Mouse (Mus musculus) kidney, embryonic 16.5 days (tissue): Measurements from ENCODE around the gene Boc. TPM values are rescaled to one million over a fixed set of nuclear protein-coding genes. Genes with fewer than 3 reads are reported as not detected.

Experiments
- ATAC-seq: fragments of 200-750 bp; cut with Nextera tagmentation; 2 replicates; pipeline ENCODE4 v1.8.0; 2017; ENCODE audit warnings: moderate TSS enrichment; ENCODE audit not compliant: low FRiP score, low TSS enrichment
- H3K27ac ChIP-seq: fragments of 300-500 bp; sonication (generic); 2 replicates; pipeline ENCODE4 v1.5.1; 2014; ENCODE audit warnings: low read length
- H3K27me3 ChIP-seq: fragments of 300-500 bp; sonication (generic); 2 replicates; pipeline ENCODE4 v1.6.1; 2014; ENCODE audit warnings: low read length, control low read depth, mixed read lengths; ENCODE audit not compliant: insufficient read depth
- H3K36me3 ChIP-seq: fragments of 300-500 bp; sonication (generic); 2 replicates; pipeline ENCODE4 v1.6.1; 2014; ENCODE audit warnings: low read length, control low read depth, mixed read lengths; ENCODE audit not compliant: insufficient read depth
- H3K4me1 ChIP-seq: fragments of 300-500 bp; sonication (generic); 2 replicates; pipeline ENCODE4 v1.6.1; 2014; ENCODE audit warnings: low read length, control low read depth, mixed read lengths; ENCODE audit not compliant: insufficient read depth
- H3K4me2 ChIP-seq: fragments of 300-500 bp; sonication (generic); replicated peaks from 2 replicates; pipeline ENCODE4 v1.6.1; 2014; ENCODE audit warnings: low read depth, low read length
- H3K4me3 ChIP-seq: fragments of 300-500 bp; sonication (generic); 2 replicates; pipeline ENCODE4 v1.5.1; 2014; ENCODE audit warnings: mild to moderate bottlenecking, low read length
- H3K9ac ChIP-seq: fragments of 300-500 bp; sonication (generic); replicated peaks from 2 replicates; pipeline ENCODE4 v1.6.1; 2014; ENCODE audit warnings: low read length
- H3K9me3 ChIP-seq: fragments of 300-500 bp; sonication (generic); 2 replicates; pipeline ENCODE4 v1.6.1; 2016; ENCODE audit warnings: low read length, control low read depth
- WGBS: fragments of 180-500 bp; shearing (Covaris S2); extraction: QIAGEN DNeasy Blood & Tissue Kit; methylation state at CpG from one replicate; pipeline ENCODE4 v1.1.7; 2014; 5-methylcytosine and 5-hydroxymethylcytosine counted together
- polyA plus RNA-seq: library from polyadenylated mRNA; unstranded; fragments of >200 nt; fragmentation: Nextera tagmentation; extraction: Ambion mirVana; gene quantifications from 2 replicates; pipeline ENCODE4 v1.2.1, GENCODE M21; 2015

Gene Boc
- polyA plus RNA-seq, result 23.2 and 24.0 TPM in 2 replicates

DNA sequence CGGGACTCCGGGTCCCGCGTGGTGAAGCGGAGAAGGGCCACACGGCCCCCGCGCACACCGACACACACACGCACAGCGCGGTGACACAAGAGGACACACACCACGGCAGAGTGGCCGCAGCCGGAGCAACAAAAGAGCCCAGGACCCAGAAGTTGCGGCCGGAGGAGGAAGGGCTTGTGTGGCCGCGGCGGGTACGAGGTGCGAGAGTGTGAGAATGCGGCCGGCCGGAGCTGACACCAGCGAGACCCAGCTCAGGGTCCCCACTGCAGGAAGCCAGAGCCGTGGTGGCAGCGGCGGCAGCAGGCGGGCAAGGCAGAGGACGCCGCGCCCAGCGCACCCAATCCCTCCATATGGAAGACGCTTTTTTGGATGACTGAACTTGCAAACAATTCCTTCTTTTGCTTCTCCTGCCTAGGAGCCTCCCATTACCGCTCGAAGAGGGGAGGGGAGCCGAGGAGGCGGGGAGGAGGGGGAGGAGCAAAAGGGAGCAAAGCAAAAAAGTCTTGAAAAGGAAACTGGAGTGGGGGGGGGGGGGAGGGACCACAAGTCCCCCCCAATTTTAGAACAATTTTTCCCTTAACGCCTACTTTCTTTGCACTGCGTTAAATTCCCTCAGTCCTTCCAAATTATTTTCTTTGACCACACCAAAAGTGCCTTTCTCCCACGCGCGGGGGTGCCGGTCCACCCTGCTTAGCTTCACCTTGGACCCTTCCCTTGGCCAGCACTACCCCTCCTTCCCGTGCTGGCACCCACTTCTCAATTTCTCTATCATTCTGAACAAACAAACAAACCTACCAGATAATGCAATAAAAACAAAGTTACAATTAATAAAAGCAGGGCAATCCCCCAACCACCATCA, at the start of gene Boc:
Boc (minus strand) TSS at position 427 of the 859 bp plus-strand sequence.
- ATAC-seq, result peak; percentile 79
- Histone ChIP-seq H3K27ac (peak within 1 kb of the TSS; percentile 91), H3K9ac (peak within 1 kb of the TSS; percentile 96), H3K27me3 (no peaks in the 10 kb centered on the region), H3K4me2 (peak within 1 kb of the TSS; percentile 79), H3K36me3 (no peaks in the 10 kb centered on the region), H3K4me1 (peaks cover 34% of the 10 kb centered on the region), H3K4me3 (peak within 1 kb of the TSS; percentile 87), H3K9me3 (no peaks in the 10 kb centered on the region)
- WGBS, result under 1% methylated on average over 44 of the region's 46 CpGs

GRCm38 (mm10) chr16:44606643-44607042, 47.9 kb upstream of the Boc start:
- Histone ChIP-seq H3K27me3 (no peaks in the 10 kb centered on the region), H3K36me3 (no peaks in the 10 kb centered on the region), H3K9me3 (peaks cover 2% of the 10 kb centered on the region; the same call in 1 of the 2 replicates), H3K27ac (no peak overlapping the region), H3K9ac (no peak overlapping the region), H3K4me1 (peaks cover 8% of the 10 kb centered on the region; the same call in 1 of the 2 replicates), H3K4me3 (no peak overlapping the region), H3K4me2 (no peak overlapping the region)
- ATAC-seq, result no peak
- WGBS, result 89% methylated on average over 1 of the region's 1 CpGs

DNA sequence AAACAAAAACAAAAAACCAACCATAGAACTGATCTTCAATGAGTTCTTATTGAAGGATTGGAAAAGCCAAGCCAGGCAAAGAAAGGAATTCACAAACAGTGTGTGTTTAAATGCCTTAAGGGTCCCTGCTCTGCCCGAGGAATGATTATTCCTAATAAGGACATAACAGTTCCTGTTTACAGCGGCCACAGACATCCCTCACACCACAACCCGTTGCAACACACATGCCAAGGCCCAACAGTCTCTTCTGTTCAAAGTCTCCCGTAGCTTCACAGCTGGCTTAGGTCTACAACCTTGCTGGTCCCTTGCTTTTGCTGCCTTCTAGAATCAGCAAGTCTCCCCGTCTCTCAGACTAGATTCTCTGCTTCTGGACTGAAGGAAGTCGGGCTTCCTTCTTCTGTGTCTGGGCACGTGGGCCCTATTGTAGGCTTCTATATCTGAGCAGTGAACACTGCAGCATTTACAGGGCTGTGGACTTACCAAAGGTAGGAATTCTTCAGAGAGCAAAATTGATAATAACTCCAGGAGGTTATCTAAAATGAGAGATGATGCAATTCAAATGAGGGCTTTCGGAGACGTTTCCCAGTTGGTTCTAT, 45.4 kb upstream of the Boc start:
- Histone ChIP-seq H3K9ac (no peak overlapping the region), H3K4me2 (no peak overlapping the region), H3K27ac (no peak overlapping the region), H3K36me3 (no peaks in the 10 kb centered on the region), H3K27me3 (no peaks in the 10 kb centered on the region), H3K4me3 (no peak overlapping the region), H3K4me1 (peaks cover 8% of the 10 kb centered on the region; the same call in 1 of the 2 replicates), H3K9me3 (peaks cover 2% of the 10 kb centered on the region; the same call in 1 of the 2 replicates)
- 67% methylated on average over 9 of the region's 9 CpGs for WGBS
- no peak for ATAC-seq

- Histone ChIP-seq H3K27me3 (no peaks in the 10 kb centered on the region), H3K36me3 (no peaks in the 10 kb centered on the region), H3K4me3 (no peak overlapping the region), H3K4me1 (peaks cover 8% of the 10 kb centered on the region; the same call in 1 of the 2 replicates), H3K9ac (no peak overlapping the region), H3K27ac (no peak overlapping the region), H3K4me2 (no peak overlapping the region), H3K9me3 (no peaks in the 10 kb centered on the region)
- 30% methylated on average over 8 of the region's 8 CpGs for WGBS
- ATAC-seq, result no peak
Measured at GRCm38 (mm10) chr16:44601999-44602794, 43.5 kb upstream of the Boc start.

DNA sequence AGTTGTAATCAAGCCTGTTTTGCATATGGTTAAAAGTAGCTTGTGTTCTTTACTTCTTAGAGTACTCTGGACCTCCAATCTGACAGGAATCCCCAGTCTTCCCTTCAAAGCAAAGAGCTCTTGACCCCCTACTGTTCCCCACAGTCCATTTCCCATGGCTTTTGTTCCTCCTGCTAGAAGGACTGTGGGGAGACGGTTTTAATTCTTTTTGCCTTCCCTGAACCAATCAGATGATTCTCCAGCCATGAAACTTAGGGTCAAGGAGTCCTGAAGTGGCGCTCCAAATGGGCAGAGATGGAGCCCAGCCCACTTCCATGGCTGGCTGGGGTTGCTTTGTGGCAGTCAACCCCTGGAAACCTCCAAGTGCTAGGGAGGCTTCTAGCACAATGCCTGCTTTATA, 42.5 kb upstream of the Boc start:
- Histone ChIP-seq H3K9ac (no peak overlapping the region), H3K9me3 (no peaks in the 10 kb centered on the region), H3K36me3 (no peaks in the 10 kb centered on the region), H3K4me2 (no peak overlapping the region), H3K4me3 (no peak overlapping the region), H3K27ac (no peak overlapping the region), H3K27me3 (no peaks in the 10 kb centered on the region), H3K4me1 (peaks cover 8% of the 10 kb centered on the region; the same call in 1 of the 2 replicates)
- ATAC-seq, result no peak
- 37% methylated on average over 2 of the region's 2 CpGs for WGBS

DNA sequence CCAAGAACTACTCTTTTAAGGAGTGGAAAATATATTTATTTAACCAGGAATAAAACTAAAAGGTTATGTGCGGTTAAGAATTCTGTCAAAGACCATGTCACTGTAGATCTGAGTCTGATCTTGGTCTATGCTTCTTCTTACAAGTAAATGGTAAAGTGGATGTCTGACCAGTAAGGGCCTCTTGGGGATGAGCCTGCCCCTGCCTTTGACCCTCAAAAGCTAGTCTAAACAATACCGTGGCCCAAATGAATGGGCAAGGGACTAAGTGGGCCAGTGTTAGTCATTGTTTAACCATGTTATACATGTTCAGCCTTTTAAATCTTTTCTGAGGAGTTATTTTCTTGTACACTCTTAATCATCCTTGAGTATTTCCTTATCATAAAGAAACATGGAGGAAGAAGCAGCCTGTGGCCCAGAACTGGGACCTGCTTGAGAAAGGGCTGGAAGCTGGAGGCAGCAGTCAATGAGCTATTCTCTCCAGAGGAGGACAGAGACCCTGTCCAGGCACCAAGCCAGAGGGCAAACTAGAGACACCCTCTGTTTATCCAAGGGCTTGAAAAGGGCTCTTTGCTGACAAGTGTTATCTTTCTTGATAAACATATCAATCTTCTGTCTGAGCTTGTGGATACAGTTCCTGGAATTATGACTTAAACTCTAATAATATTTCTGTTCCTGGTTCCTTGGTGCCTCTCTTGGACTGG, 38.6 kb upstream of the Boc start:
- 78% methylated on average over 2 of the region's 2 CpGs for WGBS
- H3K4me2 ChIP-seq, result no peak overlapping the region
- H3K9ac ChIP-seq, result no peak overlapping the region
- H3K27ac ChIP-seq, result no peak overlapping the region
- ATAC-seq, result no peak
- no peaks in the 10 kb centered on the region for H3K36me3 ChIP-seq
- peaks cover 5% of the 10 kb centered on the region; the same call in 1 of the 2 replicates for H3K4me1 ChIP-seq
- no peaks in the 10 kb centered on the region for H3K27me3 ChIP-seq
- H3K9me3 ChIP-seq, result no peaks in the 10 kb centered on the region
- no peak overlapping the region for H3K4me3 ChIP-seq

GRCm38 (mm10) chr16:44589506-44589905, 30.8 kb upstream of the Boc start:
- Histone ChIP-seq H3K4me2 (no peak overlapping the region), H3K4me3 (no peak overlapping the region), H3K36me3 (no peaks in the 10 kb centered on the region), H3K27me3 (no peaks in the 10 kb centered on the region), H3K4me1 (no peaks in the 10 kb centered on the region), H3K27ac (no peak overlapping the region), H3K9me3 (no peaks in the 10 kb centered on the region), H3K9ac (no peak overlapping the region)
- ATAC-seq, result no peak
- WGBS, result 75% methylated on average over 1 of the region's 1 CpGs

DNA sequence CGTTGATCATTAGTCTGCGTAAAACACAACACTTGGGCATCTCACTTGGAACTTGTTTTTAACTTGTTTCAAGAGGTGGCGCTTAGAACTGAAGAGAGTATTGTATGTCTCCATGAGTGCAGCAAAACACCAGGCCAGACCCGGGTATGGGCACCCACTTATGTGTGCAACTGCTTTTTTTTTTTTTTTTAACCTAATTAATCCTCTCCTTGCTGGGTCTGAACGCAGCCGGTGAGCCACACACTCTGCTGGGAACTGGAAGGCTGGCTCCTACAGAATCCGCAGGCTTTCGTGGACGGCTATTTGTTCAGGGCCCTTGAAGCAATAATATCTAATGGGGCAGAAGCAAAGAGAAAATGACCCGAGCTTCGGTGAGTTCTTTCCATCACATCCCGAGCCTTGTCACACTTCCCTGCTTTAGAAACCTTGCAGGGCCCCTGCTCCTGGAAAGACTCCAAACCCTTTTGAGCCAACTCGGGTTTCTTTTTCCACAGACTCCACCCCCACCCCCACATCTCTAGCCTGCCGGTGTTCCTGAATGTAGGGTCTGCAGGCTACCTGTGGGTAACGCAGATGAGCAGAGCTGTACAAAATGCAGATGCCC, 20.8 kb upstream of the Boc start:
- H3K9me3 ChIP-seq, result no peaks in the 10 kb centered on the region
- no peak overlapping the region for H3K4me3 ChIP-seq
- ATAC-seq, result peak; percentile 83
- WGBS, result 13% methylated on average over 15 of the region's 15 CpGs
- peak overlapping the region; percentile 74 for H3K27ac ChIP-seq
- H3K36me3 ChIP-seq, result no peaks in the 10 kb centered on the region
- H3K9ac ChIP-seq, result no peak overlapping the region; the same call in 1 of the 2 replicates
- peak overlapping the region; percentile 25 for H3K4me2 ChIP-seq
- peaks cover 11% of the 10 kb centered on the region; the same call in 1 of the 2 replicates for H3K4me1 ChIP-seq
- no peaks in the 10 kb centered on the region for H3K27me3 ChIP-seq

GRCm38 (mm10) chr16:44578551-44578950, 19.9 kb upstream of the Boc start:
- H3K27ac ChIP-seq, result peak overlapping the region; percentile 2; the same call in 1 of the 2 replicates
- WGBS, result 76% methylated on average over 1 of the region's 1 CpGs
- ATAC-seq, result no peak

More at GRCm38 (mm10) chr16:44578551-44578950, 19.9 kb upstream of the Boc start:
- Histone ChIP-seq H3K4me2 (no peak overlapping the region), H3K36me3 (no peaks in the 10 kb centered on the region), H3K9me3 (no peaks in the 10 kb centered on the region), H3K27me3 (no peaks in the 10 kb centered on the region), H3K4me1 (peaks cover 11% of the 10 kb centered on the region; the same call in 1 of the 2 replicates), H3K9ac (no peak overlapping the region), H3K4me3 (no peak overlapping the region)
